Mouse (Mus musculus): Measurements from ENCODE around the gene AI837181.

GRCm38 (mm10) chr19:5449673-5450072, 24.7 kb downstream of the AI837181 start:
- TF ChIP-seq CTCF (IDR thresholded peaks at IDR 0.05; ENCODE audit: control insufficient read depth, insufficient read depth, insufficient replicate concordance, low read depth, low read length) (no peak), POLR2A (IDR thresholded peaks at IDR 0.05; ENCODE audit: control insufficient read depth, low read depth, low read length) (no peak)

Data from testis, adult 2 months (tissue).